Mouse (Mus musculus) monocyte, adult 59 days (primary cell): Measurements from ENCODE around the gene Ccdc96. TPM values are rescaled to one million over a fixed set of nuclear protein-coding genes. Genes with fewer than 3 reads are reported as not detected.

Source experiments
- total RNA-seq, 2 experiments: library from RNA; stranded (reverse); gene quantifications; one replicate each; pipeline ENCODE4 v1.2.4; 2023

Ccdc96 gene
- under 1 TPM; 0.39 to 0.46 TPM for total RNA-seq

DNA sequence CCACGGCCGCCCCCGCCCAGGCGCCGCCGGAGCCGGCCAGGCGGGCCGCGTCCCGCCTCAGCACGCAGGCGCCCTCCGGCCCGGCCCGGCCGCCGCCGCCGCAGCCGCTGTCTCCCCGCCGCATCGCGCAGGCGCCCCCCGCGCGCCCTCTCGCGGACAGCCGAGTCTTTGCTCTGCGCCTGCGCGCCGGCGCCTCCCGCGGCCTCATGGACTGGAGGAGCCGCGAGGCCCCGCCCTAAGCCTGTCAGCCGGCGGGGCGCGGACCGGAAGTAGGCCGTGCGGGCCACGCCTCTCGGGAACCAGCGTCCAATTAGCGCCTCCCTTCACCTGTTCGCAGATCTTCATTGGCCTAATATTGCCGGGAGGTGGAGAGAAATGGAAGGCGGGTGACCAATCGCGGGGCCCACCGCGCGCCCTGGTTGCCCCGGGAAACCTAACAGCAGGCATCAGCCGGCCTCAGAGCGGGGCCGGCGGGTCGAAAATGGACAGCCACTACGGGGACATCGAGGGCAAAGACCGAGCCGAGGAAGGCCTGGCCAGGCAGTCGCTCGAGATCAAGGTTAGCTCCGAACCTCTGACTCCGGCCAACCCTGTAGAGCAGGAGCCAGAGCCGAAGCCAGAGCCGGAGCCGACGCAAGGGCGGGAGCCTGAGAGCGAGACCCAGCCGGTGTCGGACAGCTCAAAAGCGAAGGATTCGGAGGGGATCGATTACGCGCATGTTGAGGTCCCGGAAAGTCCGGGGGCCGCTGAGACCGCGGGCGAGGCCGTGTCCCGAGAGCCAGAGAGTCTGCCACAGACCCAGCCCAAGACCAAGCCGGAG lies at the start of gene Ccdc96, which contains the start of gene Tada2b:
Ccdc96 (plus strand) TSS at position 418 of the 820 bp plus-strand sequence.
Tada2b (minus strand) TSS at position 115 of the 820 bp plus-strand sequence.

DNA sequence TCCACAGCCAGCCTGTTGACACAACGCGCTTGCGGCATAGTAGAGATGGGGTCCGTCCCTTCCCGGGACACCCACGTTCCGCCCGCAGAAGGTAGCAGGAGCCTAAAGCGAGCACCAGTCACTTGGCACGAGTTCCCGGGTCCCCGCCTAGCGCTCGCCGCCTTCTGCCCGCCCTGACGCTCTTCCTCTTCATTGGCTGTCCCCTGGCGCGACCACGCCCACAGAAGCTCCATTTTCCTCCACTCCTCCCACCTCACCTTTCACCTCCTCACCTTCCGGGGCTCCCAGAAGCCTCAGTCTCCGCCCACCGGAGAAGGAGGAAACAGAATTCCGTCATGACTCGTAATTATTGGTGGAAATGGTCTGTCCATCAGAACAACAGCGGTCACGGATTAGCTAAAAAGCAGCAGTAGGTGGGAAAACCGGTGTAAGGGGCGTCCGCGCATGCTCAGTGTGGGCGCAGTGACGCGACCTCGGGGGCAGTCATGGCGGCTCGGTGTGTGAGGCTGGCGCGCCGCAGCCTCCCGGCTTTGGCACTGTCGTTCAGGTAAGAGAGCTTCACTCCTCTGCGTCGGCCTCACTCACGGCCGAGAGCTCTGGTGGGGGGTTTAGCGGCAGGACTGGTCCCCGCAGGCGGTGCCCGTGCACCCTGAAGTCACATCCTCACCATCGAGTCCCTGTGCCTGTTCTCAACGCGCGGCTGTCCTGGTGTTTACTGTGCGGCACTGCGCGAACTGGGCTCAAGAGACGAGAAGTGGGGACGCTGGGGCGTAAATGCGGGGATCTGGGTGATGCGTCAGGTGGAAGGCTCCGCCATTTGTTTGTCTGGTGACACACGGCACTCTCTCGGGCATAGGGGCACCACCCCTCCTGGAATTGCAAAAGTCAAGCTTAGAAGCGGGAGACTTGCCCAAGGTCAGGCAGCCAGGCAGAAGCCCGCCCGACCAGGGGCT lies 19.4 kb upstream of the Ccdc96 start, which contains the start of gene Grpel1:
Grpel1 (plus strand) TSS at position 290 of the 953 bp plus-strand sequence.

Other genes with a start within 250 kb of the Ccdc96 start
- gene Sorcs2, start 86.4 kb upstream of the Ccdc96 start, total RNA-seq: under 1 TPM in 1 of 2 experiments, not detected in 1; 0.10 TPM
- gene Grpel1, start 19.6 kb upstream of the Ccdc96 start, total RNA-seq: 10 to 100 TPM; 23.5 to 29.0 TPM
- gene Tada2b, start 303 bp upstream of the Ccdc96 start, total RNA-seq: 10 to 100 TPM; 11.1 to 12.8 TPM
- 10 to 100 TPM; 79.6 to 90.0 TPM for gene Tbc1d14, start 108.7 kb downstream of the Ccdc96 start, total RNA-seq
- gene D5Ertd579e, start 211.4 kb downstream of the Ccdc96 start, total RNA-seq: 10 to 100 TPM; 32.6 to 40.2 TPM